Comparison of ENCODE assay signal across 9 mouse cellular contexts in the genomic region with DNA sequence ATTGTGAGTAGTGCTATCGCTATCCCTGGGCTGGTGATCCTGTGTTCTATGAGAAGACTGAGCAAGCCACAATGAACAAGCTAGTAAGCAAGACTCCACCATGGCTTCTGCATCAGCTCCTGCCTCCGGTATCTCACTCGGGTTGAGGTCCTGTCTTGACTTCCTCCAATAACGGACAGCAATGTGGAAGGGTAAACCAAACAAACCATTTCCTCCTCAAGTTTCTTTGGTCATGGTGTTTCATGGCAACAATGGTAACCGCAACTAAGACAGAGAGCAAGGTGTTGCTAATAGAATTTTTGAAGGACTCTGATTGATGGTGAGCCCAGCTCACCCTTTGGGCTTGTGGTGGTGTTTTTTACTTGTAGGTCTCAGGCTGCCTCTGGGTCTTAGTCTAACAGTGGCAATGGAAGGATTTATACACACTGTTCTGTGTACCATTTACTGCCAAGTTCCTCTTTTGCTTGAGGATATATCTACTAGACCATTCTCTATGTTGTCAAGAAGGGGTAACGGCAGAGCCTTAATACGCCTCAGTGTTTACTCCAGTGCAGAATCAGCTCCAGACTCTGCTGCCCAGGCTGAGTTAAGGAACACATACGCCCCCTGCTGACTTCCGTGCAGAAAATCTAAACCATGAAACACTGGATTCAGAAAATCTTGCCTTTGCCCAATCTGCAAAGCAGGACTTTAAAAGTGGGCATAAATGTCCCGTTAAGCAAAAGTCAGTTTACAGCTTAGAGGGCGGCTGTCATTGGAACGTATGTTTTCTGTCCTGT. TPM values are rescaled to one million over a fixed set of nuclear protein-coding genes. Genes with fewer than 3 reads are reported as not detected.
DNase-seq lines count a peak whose midpoint lies in the region; ATAC-seq and TF ChIP-seq lines count a peak whose summit lies in the region.
"Had no signal": no experiment of that assay in that cellular context is flagged by ENCODE, and none has a peak within 500 bp of the region (broad histone marks: within the 10 kb centered on the region; RNA-seq: fewer than 3 reads in every experiment).

No protein-coding gene starts in this region.

- no peak for ATAC-seq in forebrain, postnatal 0 days
- no peak for ATAC-seq in forebrain, embryonic 16.5 days
- ATAC-seq in forebrain, embryonic 15.5 days (replicated peaks), result no peak

- peak; percentile 31 for DNase-seq in forebrain, postnatal 0 days
- DNase-seq in ovary, postnatal 36 days (ENCODE audit: low spot score), result peak; percentile 30
- no peak for DNase-seq in ovary, postnatal 10 days (ENCODE audit: low spot score)
- DNase-seq in embryo, embryonic 10.5 days (ENCODE audit: low spot score), result peak; percentile 53
- DNase-seq in left cerebral cortex, postnatal 4 days, result peak; percentile 45

- 66% methylated on average over 12 of the region's 12 CpGs for WGBS in forebrain, postnatal 0 days
- 65% methylated on average over 12 of the region's 12 CpGs for WGBS in forebrain, embryonic 16.5 days
- WGBS in small intestine, adult 2 months, result 47% methylated on average over 12 of the region's 12 CpGs
- 67% methylated on average over 12 of the region's 12 CpGs for WGBS in forebrain, embryonic 15.5 days

- peak; percentile 52 for TF ChIP-seq CTCF in forebrain, postnatal 0 days (IDR thresholded peaks at IDR 0.05; ENCODE audit: low read depth)
- peak; percentile 26; the same call in 1 of the 2 replicates for TF ChIP-seq CTCF in small intestine, adult 2 months (IDR thresholded peaks at IDR 0.05; ENCODE audit: extremely low read depth, insufficient read length, insufficient replicate concordance, low read depth, low read length)

- no peaks in the 10 kb centered on the region for H3K27me3 ChIP-seq in forebrain, postnatal 0 days (ENCODE audit: insufficient read depth, low read length)
- H3K27me3 ChIP-seq in forebrain, embryonic 16.5 days (replicated peaks; ENCODE audit: control insufficient read depth, insufficient read depth, low read length), result no peaks in the 10 kb centered on the region
- H3K27me3 ChIP-seq in small intestine, adult 2 months (ENCODE audit: control insufficient read depth, insufficient read depth, low read length), result no peaks in the 10 kb centered on the region
- H3K27me3 ChIP-seq in forebrain, embryonic 15.5 days, result no peaks in the 10 kb centered on the region

- no peak overlapping the region for H3K9ac ChIP-seq in forebrain, postnatal 0 days
- no peak overlapping the region for H3K9ac ChIP-seq in forebrain, embryonic 16.5 days (replicated peaks; ENCODE audit: low read depth, low read length)
- H3K9ac ChIP-seq in forebrain, embryonic 15.5 days (replicated peaks), result no peak overlapping the region
- H3K9ac ChIP-seq: heart, embryonic 13.5 days had no signal

- TF ChIP-seq POLR2A in small intestine, adult 2 months (IDR thresholded peaks at IDR 0.05; ENCODE audit: low read depth, low read length), result no peak

- no peak overlapping the region for H3K27ac ChIP-seq in forebrain, postnatal 0 days (ENCODE audit: low read depth, low read length)
- H3K27ac ChIP-seq in forebrain, embryonic 16.5 days (ENCODE audit: low read length), result no peak overlapping the region
- no peak overlapping the region for H3K27ac ChIP-seq in small intestine, adult 2 months (ENCODE audit: insufficient read depth, low read depth, low read length)
- no peak overlapping the region for H3K27ac ChIP-seq in forebrain, embryonic 15.5 days (replicated peaks)
- H3K27ac ChIP-seq: heart, embryonic 13.5 days had no signal

- H3K4me1 ChIP-seq in forebrain, postnatal 0 days (ENCODE audit: insufficient read depth), result no peaks in the 10 kb centered on the region
- H3K4me1 ChIP-seq in forebrain, embryonic 16.5 days (replicated peaks; ENCODE audit: control insufficient read depth, insufficient read depth, low read length), result no peaks in the 10 kb centered on the region
- H3K4me1 ChIP-seq in small intestine, adult 2 months (ENCODE audit: control insufficient read depth, insufficient read depth, insufficient read length, low read length), result no peaks in the 10 kb centered on the region
- no peaks in the 10 kb centered on the region for H3K4me1 ChIP-seq in forebrain, embryonic 15.5 days
- H3K4me1 ChIP-seq: heart, embryonic 13.5 days had no signal

- no peaks in the 10 kb centered on the region for H3K36me3 ChIP-seq in forebrain, postnatal 0 days (ENCODE audit: insufficient read depth)
- no peaks in the 10 kb centered on the region for H3K36me3 ChIP-seq in forebrain, embryonic 16.5 days (ENCODE audit: control insufficient read depth, insufficient read depth)
- H3K36me3 ChIP-seq in small intestine, adult 2 months (ENCODE audit: control insufficient read depth, insufficient read depth, low read length), result no peaks in the 10 kb centered on the region
- H3K36me3 ChIP-seq in forebrain, embryonic 15.5 days, result no peaks in the 10 kb centered on the region
- H3K36me3 ChIP-seq: heart, embryonic 13.5 days had no signal

- H3K9me3 ChIP-seq in forebrain, postnatal 0 days (ENCODE audit: low read length), result no peaks in the 10 kb centered on the region
- no peaks in the 10 kb centered on the region for H3K9me3 ChIP-seq in forebrain, embryonic 16.5 days (ENCODE audit: control insufficient read depth, low read length)
- no peaks in the 10 kb centered on the region for H3K9me3 ChIP-seq in forebrain, embryonic 15.5 days
- H3K9me3 ChIP-seq: heart, embryonic 13.5 days had no signal

- H3K4me2 ChIP-seq in forebrain, postnatal 0 days (ENCODE audit: low read depth), result no peak overlapping the region
- H3K4me2 ChIP-seq in forebrain, embryonic 16.5 days (ENCODE audit: low read length), result no peak overlapping the region
- no peak overlapping the region for H3K4me2 ChIP-seq in forebrain, embryonic 15.5 days (replicated peaks)
- H3K4me2 ChIP-seq: heart, embryonic 13.5 days had no signal

- intact Hi-C loops in left cerebral cortex, postnatal 4 days (cut with DNase I), result no loop called here

- H3K4me3 ChIP-seq in forebrain, postnatal 0 days (ENCODE audit: low read depth, low read length), result no peak overlapping the region
- H3K4me3 ChIP-seq in forebrain, embryonic 16.5 days (replicated peaks; ENCODE audit: low read length), result no peak overlapping the region
- H3K4me3 ChIP-seq in small intestine, adult 2 months (ENCODE audit: low read depth, low read length), result no peak overlapping the region
- no peak overlapping the region for H3K4me3 ChIP-seq in forebrain, embryonic 15.5 days
- H3K4me3 ChIP-seq: heart, embryonic 13.5 days had no signal

RNA-seq across cellular contexts. Expression of a gene that starts 12.7 kb away (rescaled TPM):
- 57.1 and 67.4 TPM in 2 replicates for total RNA-seq in forebrain, postnatal 0 days (2014; rRNA removed)
- 101 and 132 TPM in 2 replicates for polyA plus RNA-seq in forebrain, postnatal 0 days (2015; fragmentation: Nextera tagmentation; extraction: Ambion mirVana)
- 68.5 and 103 TPM in 2 replicates for polyA plus RNA-seq in forebrain, embryonic 16.5 days (2015; fragmentation: Nextera tagmentation; extraction: Ambion mirVana)
- 100 to 1,000 TPM; 138 to 140 TPM for total RNA-seq in left cerebral cortex, postnatal 4 days (2021)
- 1.1 and 1.5 TPM in 2 replicates for polyA plus RNA-seq in small intestine, adult 2 months (2012; rRNA removed)
- polyA plus RNA-seq in forebrain, embryonic 15.5 days (2015; fragmentation: Nextera tagmentation; extraction: Ambion mirVana), result 69.6 and 72.1 TPM in 2 replicates

RNA-seq across cellular contexts. Expression of a gene that starts 58.5 kb away (rescaled TPM):
- not detected in 2 replicates for total RNA-seq in forebrain, postnatal 0 days (2014; rRNA removed)
- not detected in 2 replicates for polyA plus RNA-seq in forebrain, postnatal 0 days (2015; fragmentation: Nextera tagmentation; extraction: Ambion mirVana)
- polyA plus RNA-seq in forebrain, embryonic 16.5 days (2015; fragmentation: Nextera tagmentation; extraction: Ambion mirVana), result not detected in 2 replicates
- not detected for total RNA-seq in left cerebral cortex, postnatal 4 days (2021)
- polyA plus RNA-seq in small intestine, adult 2 months (2012; rRNA removed), result not detected in 2 replicates
- polyA plus RNA-seq in forebrain, embryonic 15.5 days (2015; fragmentation: Nextera tagmentation; extraction: Ambion mirVana), result not detected in 2 replicates
- polyA plus RNA-seq: heart, embryonic 13.5 days had no signal

Comparison
In these comparisons a context has a peak if more than half of its experiments do, and no peak if none do; other contexts are left out.
1. RNA of a gene that starts 12.7 kb away (polyA plus RNA-seq): 101 to 132 TPM in forebrain, postnatal 0 days, 68.5 to 103 TPM in forebrain, embryonic 16.5 days and 69.6 to 72.1 TPM in forebrain, embryonic 15.5 days; 1.1 to 1.5 TPM in small intestine, adult 2 months; every median in the first group is over 10 times any median in the second.